Mouse (Mus musculus) ES-E14 (cell line): Measurements from ENCODE around the gene Gm20532. TPM values are rescaled to one million over a fixed set of nuclear protein-coding genes. Genes with fewer than 3 reads are reported as not detected.

Source experiments
- DNase-seq: peaks from one replicate; pipeline ENCODE4 v3.0.0-alpha.2; 2013; ENCODE audit warnings: low read depth, low spot score
- H3K27ac ChIP-seq: 2 replicates; pipeline ENCODE4 v1.5.1; 2012; ENCODE audit warnings: low read depth, mild to moderate bottlenecking, low read length, moderate library complexity, mixed read lengths; ENCODE audit not compliant: poor library complexity, insufficient read depth, severe bottlenecking
- H3K36me3 ChIP-seq: 2 replicates; pipeline ENCODE4 v1.6.1; 2012; ENCODE audit warnings: mild to moderate bottlenecking, low read length, moderate library complexity, mixed read lengths; ENCODE audit not compliant: control insufficient read depth, poor library complexity, insufficient read depth, severe bottlenecking
- H3K4me1 ChIP-seq, 2 experiments: fragments of 150-350 bp in 1 of 2; sonication (generic) in 1 of 2; 2 replicates each; pipeline ENCODE4 v1.6.1; 2012; ENCODE audit warnings: low read length in 2 of 2, mild to moderate bottlenecking in 1 of 2, mixed read lengths in 1 of 2; ENCODE audit not compliant: control insufficient read depth in 2 of 2, insufficient read depth in 2 of 2, poor library complexity in 1 of 2
- H3K4me3 ChIP-seq, 2 experiments: fragments of 150-350 bp in 1 of 2; sonication (generic) in 1 of 2; 2 replicates each; pipeline ENCODE4 v1.5.1; 2012; ENCODE audit warnings: low read length in 2 of 2, low read depth in 1 of 2, mild to moderate bottlenecking in 1 of 2, mixed read lengths in 1 of 2; ENCODE audit not compliant: insufficient read depth in 1 of 2, poor library complexity in 1 of 2, severe bottlenecking in 1 of 2
- H3K9ac ChIP-seq: 2 replicates; pipeline ENCODE4 v1.6.1; 2012; ENCODE audit warnings: low read depth, mild to moderate bottlenecking, low read length, mixed read lengths; ENCODE audit not compliant: poor library complexity, insufficient read depth, severe bottlenecking
- H3K9me3 ChIP-seq: fragments of 150-350 bp; sonication (generic); 2 replicates; pipeline ENCODE4 v1.6.1; 2012; ENCODE audit warnings: low read depth, mild to moderate bottlenecking, low read length; ENCODE audit not compliant: control insufficient read depth, insufficient read depth
- CHD2 ChIP-seq: IDR thresholded peaks from 2 replicates; pipeline ENCODE4 v1.6.1; 2014; ENCODE audit warnings: mild to moderate bottlenecking, low read depth, low read length, inconsistent platforms
- HCFC1 ChIP-seq: IDR thresholded peaks from 2 replicates; pipeline ENCODE4 v1.6.1; 2012; ENCODE audit warnings: low read length, inconsistent platforms, borderline replicate concordance; ENCODE audit not compliant: insufficient read depth
- MAFK ChIP-seq: IDR thresholded peaks from 2 replicates; pipeline ENCODE4 v1.6.1; 2014; ENCODE audit warnings: mild to moderate bottlenecking, low read depth, low read length, inconsistent platforms; ENCODE audit not compliant: insufficient read depth
- ZC3H11A ChIP-seq: IDR thresholded peaks from 2 replicates; pipeline ENCODE4 v1.6.1; 2012; ENCODE audit warnings: low read depth, mild to moderate bottlenecking, inconsistent platforms, low read length, borderline replicate concordance
- ZNF384 ChIP-seq: IDR thresholded peaks from 2 replicates; pipeline ENCODE4 v1.6.1; 2012; ENCODE audit warnings: low read depth, low read length, inconsistent platforms
- in situ Hi-C, 2 experiments: fragments of 600-800 bp; cut with MboI; formaldehyde crosslinking; loops; one replicate each; pipeline ENCODE4 v1.15.1; 2025; ENCODE audit warnings: low sequenced_read_pairs in 2 of 2, inconsistent platforms in 1 of 2; ENCODE audit not compliant: unreplicated experiment in 2 of 2
- total RNA-seq: library from RNA; depleted of rRNA; stranded (reverse); fragments of 300-350 nt; gene quantifications from 2 replicates; pipeline ENCODE4 v1.2.3, GENCODE M21; 2012; rRNA removed

Gm20532 gene
- total RNA-seq: not detected in 2 replicates

DNA sequence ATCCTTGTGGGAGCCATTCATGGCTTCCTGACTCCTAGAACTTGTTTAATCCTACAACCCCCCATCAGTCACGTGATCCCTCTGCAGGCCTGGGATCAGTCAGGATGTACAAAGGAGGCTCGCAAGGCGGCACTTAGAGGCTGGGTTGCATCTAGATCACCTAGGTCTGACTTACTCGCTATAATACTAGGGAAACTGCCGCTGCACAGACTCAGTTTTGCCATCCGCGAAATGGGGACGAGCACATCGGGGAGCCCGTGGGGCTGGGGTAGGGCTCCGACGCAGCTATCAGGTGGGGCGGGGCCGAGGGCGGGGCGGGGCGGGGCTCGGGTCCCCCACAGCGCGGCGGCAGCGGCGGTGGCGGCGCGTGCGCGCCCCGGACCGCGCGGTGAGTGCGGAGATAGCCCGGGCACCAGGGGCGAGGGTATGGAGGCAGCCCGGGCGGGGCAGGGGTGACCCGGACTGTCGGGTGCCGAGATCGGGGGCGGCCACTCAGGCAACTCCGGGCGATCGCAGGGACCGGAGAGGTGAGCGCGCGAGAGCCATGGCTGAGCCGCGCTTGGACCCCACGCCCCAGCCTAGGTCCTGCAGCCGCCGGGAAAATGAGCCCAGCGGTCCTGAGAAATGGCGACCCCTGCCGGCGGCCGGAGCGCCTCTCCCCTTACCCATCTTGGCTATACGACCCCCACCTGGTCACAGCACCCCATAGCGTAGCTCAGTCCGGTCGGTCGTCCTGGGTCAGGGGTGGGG lies at the start of gene Gm20532:
Gene Gm20532, plus strand, starts transcription at position 346 of the 750 bp plus-strand sequence.
- in situ Hi-C loops: no loop called here
- Histone ChIP-seq H3K4me1 (peaks cover 4 to 19% of the 10 kb centered on the region in 2 experiments; a peak in 3 of 4 replicates), H3K4me3 (peak within 1 kb of the TSS; percentile 84 to 91)

DNA sequence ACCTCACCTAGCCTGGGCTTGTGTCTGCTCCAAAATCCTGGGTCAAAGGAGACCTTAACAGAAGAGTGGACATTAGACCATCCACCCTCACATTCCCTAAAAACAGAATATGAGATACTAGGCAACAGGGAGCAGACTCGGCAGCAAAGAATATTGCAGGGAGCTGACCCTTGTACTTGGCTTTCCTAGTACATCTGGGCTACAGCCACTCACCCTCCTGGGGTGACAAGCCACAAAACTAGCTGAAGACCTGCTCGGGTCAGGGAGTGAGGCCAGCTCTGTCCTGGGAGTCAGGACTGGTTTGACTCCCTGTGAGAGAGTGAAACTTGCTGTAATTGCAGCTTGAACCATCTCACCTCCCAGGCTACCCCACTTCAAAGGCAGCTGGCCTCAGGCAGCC lies 46.9 kb upstream of the Gm20532 start:
- in situ Hi-C loops: no loop called here
- no peaks in the 10 kb centered on the region for H3K36me3 ChIP-seq
- DNase-seq: no peak
- no peak overlapping the region for H3K9ac ChIP-seq
- no peaks in the 10 kb centered on the region for H3K9me3 ChIP-seq
- H3K27ac ChIP-seq: no peak overlapping the region
- TF ChIP-seq ZNF384 (no peak), ZC3H11A (no peak), MAFK (no peak), HCFC1 (no peak), CHD2 (no peak)
- peaks cover 3 to 4% of the 10 kb centered on the region in 2 experiments; a peak in 1 of 4 replicates for H3K4me1 ChIP-seq
- no peak overlapping the region for H3K4me3 ChIP-seq

More for the DNA sequence above, at the start of gene Gm20532:
- peak; percentile 65 for DNase-seq
- no peak for TF ChIP-seq CHD2
- no peak for TF ChIP-seq HCFC1
- no peak for TF ChIP-seq ZC3H11A
- no peak for TF ChIP-seq ZNF384
- TF ChIP-seq MAFK: no peak
- peaks cover 11% of the 10 kb centered on the region; the same call in 1 of the 2 replicates for H3K36me3 ChIP-seq
- peak within 1 kb of the TSS; percentile 78 for H3K27ac ChIP-seq
- no peaks in the 10 kb centered on the region for H3K9me3 ChIP-seq
- peak within 1 kb of the TSS; percentile 95 for H3K9ac ChIP-seq

DNA sequence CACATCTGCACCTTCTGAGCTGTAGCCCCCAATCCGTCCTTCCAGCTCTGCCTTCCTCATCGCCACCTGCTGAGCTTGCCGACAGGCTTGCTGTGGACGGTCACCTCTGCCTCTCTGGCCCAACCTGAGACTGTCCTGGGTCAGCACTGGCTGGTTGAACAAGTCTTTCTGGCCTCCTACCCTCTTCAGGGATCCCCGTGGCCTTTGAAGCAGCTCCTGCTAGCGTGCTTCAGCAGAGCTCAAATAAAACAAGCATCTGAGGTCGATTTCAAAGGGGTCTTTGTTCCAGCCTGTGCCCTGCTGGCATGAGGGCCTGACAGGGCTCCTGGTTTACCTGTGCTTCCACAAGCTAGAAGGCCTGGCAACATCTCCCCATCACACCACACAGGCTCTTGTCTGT lies 45.7 kb upstream of the Gm20532 start:
- Histone ChIP-seq H3K4me3 (no peak overlapping the region), H3K9me3 (no peaks in the 10 kb centered on the region), H3K4me1 (peaks cover 3 to 4% of the 10 kb centered on the region in 2 experiments; a peak in 1 of 4 replicates), H3K9ac (no peak overlapping the region), H3K27ac (no peak overlapping the region), H3K36me3 (no peaks in the 10 kb centered on the region)
- in situ Hi-C loops: no loop called here
- TF ChIP-seq CHD2: no peak
- TF ChIP-seq HCFC1: no peak
- no peak for TF ChIP-seq MAFK
- TF ChIP-seq ZNF384: no peak
- TF ChIP-seq ZC3H11A: no peak
- DNase-seq: no peak

DNA sequence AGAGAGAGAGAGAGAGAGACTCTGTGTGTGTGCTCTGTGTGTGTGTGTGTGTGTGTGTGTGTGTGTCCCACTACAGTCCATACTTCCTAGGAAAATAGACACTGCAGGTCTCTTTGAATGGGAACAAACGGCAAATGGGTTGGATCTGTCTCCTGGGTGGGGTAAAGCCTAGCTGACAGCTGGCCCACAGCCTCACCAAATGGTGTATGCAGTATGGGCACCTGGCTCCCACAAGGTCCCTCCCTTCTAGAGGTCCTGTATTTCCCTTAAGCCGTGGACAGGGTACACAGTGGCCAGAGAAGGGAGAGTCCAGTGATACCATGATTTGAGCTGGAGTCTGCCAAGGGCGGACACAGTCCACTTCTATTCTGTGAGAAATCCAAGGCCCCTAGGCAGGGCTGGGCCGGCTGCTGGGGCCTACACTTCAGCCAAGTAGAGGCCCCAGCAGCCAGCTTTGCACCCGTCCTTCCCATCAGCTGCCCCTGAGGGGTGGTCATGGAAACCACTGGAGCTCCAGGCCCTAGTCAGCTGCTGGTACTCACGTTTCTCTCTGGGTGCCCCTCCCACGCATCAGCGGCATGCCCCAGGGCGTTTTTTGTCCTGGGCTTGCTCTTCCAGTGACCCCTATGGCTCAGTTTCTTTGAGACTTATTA lies 45.1 kb upstream of the Gm20532 start:
- no peak for DNase-seq
- no peak overlapping the region for H3K4me3 ChIP-seq
- no peak overlapping the region for H3K27ac ChIP-seq
- in situ Hi-C loops: no loop called here
- H3K9ac ChIP-seq: no peak overlapping the region
- peaks cover 3 to 5% of the 10 kb centered on the region in 2 experiments; a peak in 1 of 4 replicates for H3K4me1 ChIP-seq
- no peaks in the 10 kb centered on the region for H3K9me3 ChIP-seq
- no peaks in the 10 kb centered on the region for H3K36me3 ChIP-seq
- TF ChIP-seq MAFK (no peak), CHD2 (no peak), ZC3H11A (no peak)
